Mouse (Mus musculus) gastrocnemius, adult 8-10 months (tissue): ENCODE measurements around the gene Erp44. TPM values are rescaled to one million over a fixed set of nuclear protein-coding genes. Genes with fewer than 3 reads are reported as not detected.

ENCODE experiments used
- DNase-seq, 2 experiments: peaks; one replicate each; pipeline ENCODE4 v3.0.0; 2022; ENCODE audit warnings: low spot score in 2 of 2
- total RNA-seq, 4 experiments: library from RNA; stranded (reverse); gene quantifications; 2 replicates each; pipeline ENCODE4 v1.2.4; 2022

The Erp44 gene
- 10 to 100 TPM; 22.0 to 29.4 (median 25.7) TPM for total RNA-seq

GRCm38 (mm10) chr4:48279498-48280134 is at the start of gene Erp44, which contains the start of gene Invs:
Erp44 (minus strand) TSS chr4:48279558.
Invs (plus strand) TSS chr4:48279760.
- peak; percentile 91 to 96 for DNase-seq

- no peak for DNase-seq
These were observed 48.7 kb upstream of the Erp44 start for GRCm38 (mm10) chr4:48328042-48328441.

GRCm38 (mm10) chr4:48327192-48327591 is 47.8 kb upstream of the Erp44 start:
- no peak for DNase-seq

GRCm38 (mm10) chr4:48322095-48322494 is 42.7 kb upstream of the Erp44 start:
- no peak for DNase-seq

- DNase-seq = no peak
These were observed 41.9 kb upstream of the Erp44 start for GRCm38 (mm10) chr4:48321276-48321675.

- no peak for DNase-seq
These were observed 36.7 kb upstream of the Erp44 start for GRCm38 (mm10) chr4:48316036-48316435.

- no peak for DNase-seq
These were observed 35.5 kb upstream of the Erp44 start for GRCm38 (mm10) chr4:48314814-48315213.

- no peak for DNase-seq
These were observed 7.9 kb upstream of the Erp44 start for GRCm38 (mm10) chr4:48287086-48287757.

GRCm38 (mm10) chr4:48281121-48281520 is 1.8 kb upstream of the Erp44 start:
- no peak for DNase-seq

GRCm38 (mm10) chr4:48278757-48279497 is 431 bp downstream of the Erp44 start:
- no peak for DNase-seq

- no peak for DNase-seq
These were observed 2.3 kb downstream of the Erp44 start for GRCm38 (mm10) chr4:48277011-48277410.

GRCm38 (mm10) chr4:48275736-48276135 is 3.6 kb downstream of the Erp44 start:
- DNase-seq = no peak

GRCm38 (mm10) chr4:48273119-48273829 is 6.1 kb downstream of the Erp44 start:
- no peak for DNase-seq

GRCm38 (mm10) chr4:48271838-48272237 is 7.5 kb downstream of the Erp44 start:
- DNase-seq = no peak

- DNase-seq = no peak
These were observed 8.8 kb downstream of the Erp44 start for GRCm38 (mm10) chr4:48270532-48270931.

- no peak for DNase-seq
These were observed 11.2 kb downstream of the Erp44 start for GRCm38 (mm10) chr4:48268127-48268526.

- DNase-seq = no peak
These were observed 11.7 kb downstream of the Erp44 start for GRCm38 (mm10) chr4:48267683-48268082.

GRCm38 (mm10) chr4:48258045-48258444 is 21.3 kb downstream of the Erp44 start:
- DNase-seq = no peak

GRCm38 (mm10) chr4:48253266-48253665 is 26.1 kb downstream of the Erp44 start:
- DNase-seq = no peak

- no peak for DNase-seq
These were observed 35.1 kb downstream of the Erp44 start for GRCm38 (mm10) chr4:48244280-48244679.

GRCm38 (mm10) chr4:48243737-48244136 is 35.6 kb downstream of the Erp44 start:
- no peak for DNase-seq

GRCm38 (mm10) chr4:48242482-48242881 is 36.9 kb downstream of the Erp44 start:
- DNase-seq = no peak
